Mouse (Mus musculus): ENCODE data around the gene Fam193a. TPM values are rescaled to one million over a fixed set of nuclear protein-coding genes. Genes with fewer than 3 reads are reported as not detected.

Gene Fam193a
- polyA plus RNA-seq, 1 experiment from 2014 or later = 8.9 TPM

DNA sequence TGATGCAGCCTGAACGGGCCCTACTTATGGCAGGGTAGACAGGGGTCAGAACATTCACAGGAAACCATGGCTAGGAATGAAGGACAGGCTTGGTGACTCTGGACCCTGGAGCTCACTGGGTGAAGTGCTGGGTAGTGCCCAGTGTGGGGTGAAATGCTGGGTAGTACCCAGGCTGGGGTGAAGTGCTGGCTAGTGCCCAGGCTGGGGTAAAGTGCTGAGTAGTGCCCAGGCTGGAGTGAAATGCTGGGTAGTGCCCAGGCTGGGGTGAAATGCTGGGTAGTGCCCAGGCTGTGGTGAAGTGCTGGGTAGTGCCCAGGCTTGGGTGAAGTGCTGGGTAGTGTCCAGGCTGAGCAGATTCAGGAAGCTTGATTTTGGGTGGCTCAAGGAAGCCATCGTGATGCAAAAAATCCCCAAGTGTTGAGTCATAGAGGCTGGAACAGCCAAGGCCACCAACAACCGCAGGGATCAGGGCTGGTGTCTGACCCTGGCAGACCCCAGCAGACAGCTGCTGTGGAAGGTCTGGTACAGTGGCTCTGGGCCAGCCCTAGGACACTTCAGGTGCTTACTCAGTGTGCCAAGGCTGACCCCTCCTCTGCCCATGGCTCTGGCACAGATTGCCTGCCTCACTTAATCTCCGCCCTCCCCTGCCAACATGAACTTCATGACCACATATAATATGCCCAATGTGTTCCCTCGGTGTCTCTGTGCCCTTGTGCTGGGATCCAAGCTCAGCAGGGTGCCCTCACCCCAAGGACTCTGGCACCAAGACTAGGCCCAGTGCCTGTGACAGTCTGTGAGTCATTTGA is 165.2 kb downstream of the Fam193a start:
- H3K27ac ChIP-seq (ENCODE audit: low read depth, low read length) = no peak overlapping the region
- H3K4me3 ChIP-seq (ENCODE audit: low read depth, low read length) = no peak overlapping the region
- WGBS = 81% methylated on average over 5 of the region's 5 CpGs
- H3K4me2 ChIP-seq = no peak overlapping the region
- DNase-seq (ENCODE audit: low spot score) (no peak), ATAC-seq (replicated peaks; ENCODE audit: low FRiP score) (no peak)
- H3K4me1 ChIP-seq (replicated peaks; ENCODE audit: control insufficient read depth, insufficient read depth, low read length) = peaks cover 7% of the 10 kb centered on the region; the same call in 1 of the 2 replicates
- H3K9me3 ChIP-seq (ENCODE audit: control insufficient read depth, low read length) = no peaks in the 10 kb centered on the region
- H3K27me3 ChIP-seq (replicated peaks; ENCODE audit: control insufficient read depth, insufficient read depth, low read length) = no peaks in the 10 kb centered on the region
- H3K9ac ChIP-seq (ENCODE audit: low read depth, low read length) = no peak overlapping the region
- H3K36me3 ChIP-seq (ENCODE audit: control insufficient read depth, insufficient read depth, low read length) = no peaks in the 10 kb centered on the region

DNA sequence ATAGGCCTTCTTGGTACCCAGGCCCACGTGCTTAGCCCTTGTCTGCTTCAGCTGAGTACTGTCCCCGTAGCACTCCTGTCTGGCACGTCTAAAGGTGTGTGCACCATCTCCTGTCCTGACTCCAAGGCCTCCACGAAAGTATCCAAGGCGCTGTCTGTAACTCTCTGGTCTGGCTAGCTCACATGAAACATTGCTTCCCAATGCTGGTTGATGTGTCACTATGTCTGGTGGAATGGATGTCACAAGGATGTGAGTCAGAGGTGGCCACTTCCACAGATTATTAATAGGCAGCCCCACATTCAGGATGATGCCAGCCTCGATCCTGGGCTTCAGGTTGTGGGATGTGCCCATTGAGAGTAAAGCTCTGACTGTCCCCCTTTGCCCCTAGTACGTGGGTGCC is 166.1 kb downstream of the Fam193a start:
- Histone ChIP-seq H3K36me3 (ENCODE audit: control insufficient read depth, insufficient read depth, low read length) (no peaks in the 10 kb centered on the region), H3K4me2 (no peak overlapping the region), H3K27ac (ENCODE audit: low read depth, low read length) (no peak overlapping the region), H3K4me3 (ENCODE audit: low read depth, low read length) (no peak overlapping the region), H3K27me3 (replicated peaks; ENCODE audit: control insufficient read depth, insufficient read depth, low read length) (no peaks in the 10 kb centered on the region), H3K9me3 (ENCODE audit: control insufficient read depth, low read length) (no peaks in the 10 kb centered on the region), H3K4me1 (replicated peaks; ENCODE audit: control insufficient read depth, insufficient read depth, low read length) (peaks cover 3% of the 10 kb centered on the region; the same call in 1 of the 2 replicates), H3K9ac (ENCODE audit: low read depth, low read length) (no peak overlapping the region)
- ATAC-seq (replicated peaks; ENCODE audit: low FRiP score) (no peak), DNase-seq (ENCODE audit: low spot score) (no peak)
- WGBS = 73% methylated on average over 7 of the region's 7 CpGs

Other genes with a start within 250 kb of the Fam193a start
- 0.58 and 0.79 TPM in 2 replicates for gene Poln, start 200.5 kb upstream of the Fam193a start, polyA plus RNA-seq (2014; fragmentation: Nextera tagmentation; extraction: Ambion mirVana)
- gene Haus3, start 200.4 kb upstream of the Fam193a start, polyA plus RNA-seq (2014; fragmentation: Nextera tagmentation; extraction: Ambion mirVana) = 47.5 and 51.5 TPM in 2 replicates
- 8.5 and 12.5 TPM in 2 replicates for gene Mxd4, start 182.2 kb upstream of the Fam193a start, polyA plus RNA-seq (2014; fragmentation: Nextera tagmentation; extraction: Ambion mirVana)
- gene Zfyve28, start 81.5 kb upstream of the Fam193a start, polyA plus RNA-seq (2014; fragmentation: Nextera tagmentation; extraction: Ambion mirVana) = 0.22 TPM in 1 of 2 replicates, not detected in the other
- not detected in 2 replicates for gene Cfap99, start 81.3 kb upstream of the Fam193a start, polyA plus RNA-seq (2014; fragmentation: Nextera tagmentation; extraction: Ambion mirVana)
- 151 and 174 TPM in 2 replicates for gene Rnf4, start 33.6 kb upstream of the Fam193a start, polyA plus RNA-seq (2014; fragmentation: Nextera tagmentation; extraction: Ambion mirVana)
- gene Tnip2, start 144.1 kb downstream of the Fam193a start, polyA plus RNA-seq (2014; fragmentation: Nextera tagmentation; extraction: Ambion mirVana) = 12.3 and 12.8 TPM in 2 replicates
- 5.2 and 8.4 TPM in 2 replicates for gene Sh3bp2, start 155.9 kb downstream of the Fam193a start, polyA plus RNA-seq (2014; fragmentation: Nextera tagmentation; extraction: Ambion mirVana)
- gene Add1, start 203.7 kb downstream of the Fam193a start, polyA plus RNA-seq (2014; fragmentation: Nextera tagmentation; extraction: Ambion mirVana) = 170 and 186 TPM in 2 replicates

Data from liver, embryonic 11.5 days (tissue).